Mouse (Mus musculus) CD4-positive naive resting alpha-beta T cell, adult 57 days (primary cell): Measurements from ENCODE around the gene Fbln5. TPM values are rescaled to one million over a fixed set of nuclear protein-coding genes. Genes with fewer than 3 reads are reported as not detected.

Experiments used
- total RNA-seq: library from RNA; stranded (reverse); gene quantifications from one replicate; pipeline ENCODE4 v1.2.4, GENCODE M21; 2023

The Fbln5 gene
- total RNA-seq = 0.89 TPM

DNA sequence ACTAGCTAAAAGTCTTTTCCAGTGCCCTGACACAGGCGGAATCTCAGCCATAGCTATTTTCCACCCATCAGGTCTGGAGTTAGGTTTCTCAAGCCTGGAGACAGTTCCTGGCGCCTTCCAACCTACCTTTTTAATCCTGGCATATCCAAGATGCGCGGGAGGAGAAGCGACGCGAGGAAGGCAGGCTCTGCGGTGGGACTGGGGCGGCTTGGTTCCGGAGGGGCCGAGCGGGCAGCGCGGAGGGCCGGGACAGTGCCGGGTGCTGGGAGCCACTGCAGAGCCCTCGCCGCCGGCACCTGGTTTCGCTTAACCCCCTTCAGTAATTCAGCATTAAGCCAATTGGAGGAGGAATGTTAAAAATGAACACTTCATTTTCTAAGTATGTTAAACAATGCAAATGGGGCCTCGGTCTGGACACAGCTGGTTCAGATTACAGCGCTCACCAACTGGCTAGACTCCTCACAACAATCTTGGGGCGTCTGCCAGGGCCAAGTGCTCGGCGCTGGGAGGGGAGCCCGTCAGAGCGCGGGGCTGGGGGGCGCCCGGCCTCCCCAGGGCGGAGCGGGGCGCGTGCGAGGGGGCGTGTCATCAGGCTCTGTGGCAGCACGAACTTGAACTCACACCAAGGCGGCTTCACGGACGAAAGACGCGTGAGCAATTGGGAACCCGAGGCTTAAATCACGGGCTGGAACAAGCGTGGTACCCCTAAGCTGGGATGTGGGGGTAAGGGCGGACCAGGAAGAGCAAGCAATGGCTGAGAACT lies at the start of gene Fbln5:
TSS of gene Fbln5 (minus strand) at position 448 of the 763 bp plus-strand sequence.

DNA sequence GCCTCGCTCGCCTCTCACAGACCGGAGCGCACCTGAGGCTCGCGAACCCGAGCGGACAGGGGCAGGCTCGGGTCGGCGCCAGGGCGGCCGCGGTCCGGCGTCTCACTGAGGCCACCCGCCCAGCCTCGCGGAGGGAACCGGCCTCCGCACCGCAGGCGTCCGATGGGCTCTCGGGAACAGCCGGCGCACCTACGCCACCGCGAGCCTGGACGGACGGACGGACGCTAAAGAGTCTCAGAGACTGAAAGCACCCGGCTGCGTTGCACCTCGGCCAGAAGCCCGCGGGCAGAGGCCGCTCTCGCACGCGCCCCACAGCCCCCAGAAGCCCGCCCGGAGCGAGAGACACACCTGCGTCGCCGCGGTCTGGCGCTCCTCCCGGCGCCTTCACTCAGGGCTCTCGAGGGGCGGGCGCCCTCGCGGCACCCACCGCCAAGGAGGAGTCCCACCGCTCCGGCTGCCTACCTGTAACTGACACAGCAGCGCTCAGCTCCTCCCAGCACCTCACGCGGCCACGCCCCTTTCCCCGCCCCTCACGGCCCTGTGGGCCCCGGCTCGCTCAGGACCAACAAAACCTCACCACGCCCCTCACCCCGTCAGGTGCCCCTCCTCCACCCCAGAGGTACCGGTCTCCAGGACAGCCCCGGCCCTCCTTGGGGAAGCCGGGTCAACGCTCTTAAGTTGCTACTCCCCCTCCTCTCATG lies 100.7 kb downstream of the Fbln5 start, which contains the start of gene Tc2n:
TSS of gene Tc2n (minus strand) at position 470 of the 701 bp plus-strand sequence.

Other genes starting within 250 kb of the Fbln5 start
- not detected for gene Tc2n, start 100.5 kb downstream of the Fbln5 start, total RNA-seq
- 86.1 TPM for gene Trip11, start 94.2 kb upstream of the Fbln5 start, total RNA-seq
- gene Atxn3, start 139.2 kb upstream of the Fbln5 start, total RNA-seq = 16.6 TPM
- 16.5 TPM for gene Cpsf2, start 156.9 kb upstream of the Fbln5 start, total RNA-seq